Mouse (Mus musculus): ENCODE measurements around the gene Exoc2.

Exoc2 gene

GRCm38 (mm10) chr13:30972102-30972501 is 1.8 kb downstream of the Exoc2 start:
- DNase-seq (ENCODE audit: low spot score in 2 of 2) = no peak

- DNase-seq (ENCODE audit: low spot score in 2 of 2) = no peak
Observed at GRCm38 (mm10) chr13:30971047-30971446, 2.8 kb downstream of the Exoc2 start.

DNA sequence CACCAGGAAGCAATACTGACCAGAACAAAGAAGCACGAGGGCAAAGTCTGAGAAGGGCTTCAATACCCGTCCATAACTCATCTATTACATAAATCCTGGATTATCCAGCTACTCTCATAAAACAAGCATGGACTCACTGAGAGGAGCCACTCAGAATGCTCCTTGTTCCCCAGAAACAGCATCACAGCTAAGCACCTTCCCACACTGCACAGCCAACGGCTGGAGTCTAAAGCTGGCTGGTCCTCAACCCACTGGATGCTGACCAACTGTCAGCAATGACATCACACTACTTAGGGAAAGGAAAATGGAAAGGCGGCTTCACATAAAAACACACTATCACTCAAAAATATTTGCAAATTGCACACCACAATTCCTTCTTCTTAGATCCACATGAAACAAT is 5.6 kb downstream of the Exoc2 start:
- no peak for DNase-seq (ENCODE audit: low spot score in 2 of 2)

DNA sequence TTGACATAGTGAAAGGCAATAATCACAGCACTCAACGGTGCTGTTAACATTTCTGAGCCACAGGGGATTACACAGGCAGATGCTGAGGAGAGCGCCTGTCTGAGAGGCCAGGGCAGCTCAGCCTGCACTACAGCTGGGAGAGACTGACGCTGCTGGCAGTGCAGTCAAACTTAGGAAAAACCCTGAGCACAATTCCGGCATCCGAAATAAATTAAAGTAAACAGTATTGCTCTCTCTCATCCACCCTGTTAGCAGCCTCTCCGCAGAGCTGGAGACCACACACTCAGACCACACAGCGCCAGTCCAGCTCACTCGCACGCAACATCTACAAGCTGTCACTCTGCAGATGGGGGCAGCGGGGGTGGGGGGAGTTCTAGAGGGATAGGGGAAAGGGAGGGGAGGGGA is 7.4 kb downstream of the Exoc2 start:
- DNase-seq (ENCODE audit: low spot score in 2 of 2) = no peak

DNA sequence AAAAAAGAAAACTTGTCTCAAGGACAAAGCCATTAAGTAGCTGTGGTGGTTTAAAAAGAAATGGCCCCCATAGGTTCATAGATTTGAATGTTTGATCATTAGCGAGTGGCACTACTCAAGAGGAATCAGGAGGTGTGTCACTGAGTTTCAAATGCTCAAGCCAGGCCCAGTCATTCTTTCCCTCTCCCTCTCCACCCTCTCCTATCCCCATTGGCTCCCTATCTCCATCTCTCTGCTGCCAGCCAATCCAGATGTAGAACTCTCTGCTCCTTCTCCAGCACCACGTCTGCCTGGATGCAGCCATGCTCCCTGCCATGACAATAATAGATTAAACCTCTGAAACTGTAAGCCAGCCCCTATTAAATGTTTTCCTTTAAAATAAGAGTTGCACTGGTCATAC is 12.0 kb downstream of the Exoc2 start:
- DNase-seq (ENCODE audit: low spot score in 2 of 2) = no peak

DNA sequence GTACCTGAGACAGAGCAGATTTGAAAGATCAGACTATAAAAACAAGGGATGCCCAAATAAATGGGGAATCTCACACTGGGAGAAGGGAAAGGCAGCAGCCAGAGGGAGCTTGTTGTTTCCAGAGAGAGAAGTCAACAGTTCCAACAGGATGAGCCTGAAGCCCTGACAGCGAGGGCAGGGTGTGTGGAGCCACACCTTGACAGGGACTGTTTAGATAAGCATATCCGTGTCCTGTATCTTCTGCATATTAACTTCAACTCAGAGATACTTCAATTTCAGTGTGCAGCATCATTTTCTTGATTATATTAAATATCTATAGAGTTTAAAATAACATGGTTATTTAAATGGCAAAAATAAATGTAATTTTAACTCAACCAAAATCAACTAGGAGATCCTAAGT is 13.2 kb downstream of the Exoc2 start:
- DNase-seq (ENCODE audit: low spot score in 2 of 2) = no peak

GRCm38 (mm10) chr13:30953580-30953979 is 20.3 kb downstream of the Exoc2 start:
- no peak for DNase-seq (ENCODE audit: low spot score in 2 of 2)

GRCm38 (mm10) chr13:30952044-30952443 is 21.8 kb downstream of the Exoc2 start:
- no peak for DNase-seq (ENCODE audit: low spot score in 2 of 2)

- DNase-seq (ENCODE audit: low spot score in 2 of 2) = no peak
Observed at GRCm38 (mm10) chr13:30949181-30949580, 24.7 kb downstream of the Exoc2 start.

GRCm38 (mm10) chr13:30947540-30947939 is 26.4 kb downstream of the Exoc2 start, which contains the start of gene Hus1b:
Gene Hus1b (minus strand): TSS chr13:30947759.
- DNase-seq (ENCODE audit: low spot score in 2 of 2) = no peak

DNA sequence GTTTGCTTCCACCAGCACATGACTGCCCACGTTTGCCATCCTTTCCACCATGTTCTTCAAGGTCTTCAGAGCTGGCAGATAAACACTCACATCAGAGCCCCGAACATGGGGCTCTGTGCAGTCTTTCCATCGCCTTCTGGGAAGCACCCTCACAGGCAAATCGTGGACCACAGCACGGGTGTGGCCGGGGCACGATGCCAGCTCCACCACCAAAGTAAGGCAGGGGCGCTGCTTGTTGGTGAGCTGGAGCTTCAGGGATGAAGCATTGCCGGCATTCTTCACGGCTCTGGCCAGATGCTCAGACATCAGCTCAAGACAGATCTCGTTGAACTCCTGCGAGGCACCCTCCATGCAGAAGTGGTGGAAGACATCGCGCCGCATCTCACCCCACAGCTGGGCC is 26.8 kb downstream of the Exoc2 start:
- DNase-seq (ENCODE audit: low spot score in 2 of 2) = no peak

GRCm38 (mm10) chr13:30945788-30946187 is 28.1 kb downstream of the Exoc2 start:
- DNase-seq (ENCODE audit: low spot score in 2 of 2) = no peak

GRCm38 (mm10) chr13:30932972-30933371 is 40.9 kb downstream of the Exoc2 start:
- DNase-seq (ENCODE audit: low spot score in 2 of 2) = no peak

DNA sequence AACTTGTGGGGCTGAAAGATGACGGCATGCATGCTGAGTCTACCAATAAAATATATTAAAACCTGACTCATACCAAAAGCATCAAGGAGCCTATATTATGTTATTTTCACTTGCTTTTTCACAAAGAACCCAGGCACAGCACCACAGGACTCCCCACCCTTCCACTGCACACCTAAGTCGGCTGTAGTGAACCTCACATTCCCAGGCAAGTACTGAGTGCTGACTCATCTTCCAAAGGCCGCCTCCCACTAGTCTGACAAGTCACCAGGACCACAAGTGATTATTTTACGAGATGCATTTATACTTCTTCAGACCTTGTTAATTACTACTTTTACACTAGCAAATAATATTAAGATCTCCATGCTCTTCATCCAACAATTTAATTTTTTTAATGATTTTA is 42.3 kb downstream of the Exoc2 start:
- DNase-seq (ENCODE audit: low spot score in 2 of 2) = no peak

GRCm38 (mm10) chr13:30929119-30929518 is 44.8 kb downstream of the Exoc2 start:
- DNase-seq (ENCODE audit: low spot score in 2 of 2) = no peak

DNA sequence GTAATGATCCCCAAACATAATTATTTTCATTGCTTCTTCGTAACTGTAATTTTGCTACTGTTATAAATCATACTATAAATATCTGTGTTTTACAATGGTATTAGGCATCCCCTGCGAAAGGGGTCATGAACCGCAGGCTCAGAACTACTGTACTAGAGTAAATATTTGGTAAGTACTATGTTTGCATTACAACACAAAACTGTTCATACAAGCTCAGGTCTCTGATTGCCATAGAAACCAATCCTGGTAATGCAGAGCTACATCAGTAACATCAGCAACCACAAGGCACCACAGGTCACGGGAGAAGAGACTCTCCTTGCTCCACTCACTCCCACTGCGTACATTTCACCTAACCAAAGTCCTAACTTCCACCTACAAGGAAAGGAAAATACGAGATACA is 49.6 kb downstream of the Exoc2 start:
- no peak for DNase-seq (ENCODE audit: low spot score in 2 of 2)

- DNase-seq (ENCODE audit: low spot score in 2 of 2) = no peak
Observed at GRCm38 (mm10) chr13:30921914-30922313, 52.0 kb downstream of the Exoc2 start.

DNA sequence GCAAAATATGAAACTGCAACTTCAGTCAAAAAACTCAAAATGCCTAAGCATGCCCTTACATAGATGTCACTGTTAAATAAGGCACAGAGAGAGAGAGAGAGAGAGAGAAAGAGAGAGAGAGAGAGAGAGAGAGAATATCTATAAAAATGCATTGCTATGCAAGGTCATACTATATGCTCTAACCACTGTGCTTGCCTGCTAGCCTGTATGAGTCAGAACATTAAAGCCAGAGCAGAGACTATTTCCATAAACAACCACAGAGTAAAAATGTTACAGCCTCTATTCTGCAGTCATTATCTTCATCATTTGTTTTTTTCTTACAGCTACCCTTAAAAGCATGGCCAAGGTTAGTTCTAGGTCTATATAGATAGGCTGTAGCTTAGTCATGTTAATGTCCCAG is 60.1 kb downstream of the Exoc2 start:
- no peak for DNase-seq (ENCODE audit: low spot score in 2 of 2)

DNA sequence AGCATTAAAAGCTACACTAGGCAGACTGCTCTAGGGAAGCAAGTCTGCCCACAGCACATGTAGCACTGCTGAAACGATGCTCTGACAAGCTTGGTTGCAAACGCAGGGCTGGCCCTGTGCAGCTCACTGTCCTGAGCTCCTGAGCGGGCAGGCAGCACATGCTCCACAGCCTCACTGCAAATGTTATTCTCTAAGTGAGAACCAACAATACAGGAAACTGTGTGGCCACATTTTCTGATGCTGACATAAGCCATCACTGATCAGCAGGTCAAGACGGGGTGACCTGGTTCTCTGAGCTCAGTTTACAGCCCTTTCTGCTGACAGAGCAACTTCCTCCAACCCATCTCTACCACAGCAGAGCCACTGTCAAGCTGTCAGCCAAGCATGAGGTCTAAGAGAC is 60.9 kb downstream of the Exoc2 start:
- DNase-seq (ENCODE audit: low spot score in 2 of 2) = no peak

DNA sequence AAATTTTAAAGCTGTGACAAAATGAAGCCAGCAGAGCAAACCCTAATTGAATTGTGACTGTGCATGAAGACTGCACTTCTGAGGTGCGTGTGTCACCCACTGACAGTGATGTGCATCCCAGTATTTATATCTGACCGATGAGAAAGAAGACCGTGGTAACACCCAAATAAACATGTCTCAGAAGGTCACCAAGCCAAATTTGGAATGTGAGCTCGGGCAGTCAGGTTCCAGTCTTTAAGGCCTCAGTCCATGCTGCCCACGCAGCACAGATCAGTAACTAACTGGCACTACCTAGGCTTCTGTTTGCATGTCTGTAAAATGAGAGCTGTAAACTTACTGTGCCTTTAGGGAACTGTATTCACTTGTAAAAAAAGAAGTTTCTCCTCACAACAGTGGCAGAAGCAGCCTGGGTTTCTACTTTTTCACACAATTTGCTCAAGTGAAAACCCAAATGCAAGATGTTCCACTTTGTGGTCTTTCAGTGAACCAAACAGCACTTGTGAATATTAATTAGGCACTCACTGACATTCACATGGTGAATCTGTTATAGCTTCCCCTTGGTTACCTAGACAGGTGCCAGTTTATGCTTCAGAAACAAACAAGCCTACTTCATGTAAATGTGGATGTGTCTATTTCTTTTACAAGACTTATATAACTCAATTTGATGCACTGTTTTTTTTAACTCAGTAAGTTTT is 61.8 kb downstream of the Exoc2 start:
- no peak for DNase-seq (ENCODE audit: low spot score in 2 of 2)

DNA sequence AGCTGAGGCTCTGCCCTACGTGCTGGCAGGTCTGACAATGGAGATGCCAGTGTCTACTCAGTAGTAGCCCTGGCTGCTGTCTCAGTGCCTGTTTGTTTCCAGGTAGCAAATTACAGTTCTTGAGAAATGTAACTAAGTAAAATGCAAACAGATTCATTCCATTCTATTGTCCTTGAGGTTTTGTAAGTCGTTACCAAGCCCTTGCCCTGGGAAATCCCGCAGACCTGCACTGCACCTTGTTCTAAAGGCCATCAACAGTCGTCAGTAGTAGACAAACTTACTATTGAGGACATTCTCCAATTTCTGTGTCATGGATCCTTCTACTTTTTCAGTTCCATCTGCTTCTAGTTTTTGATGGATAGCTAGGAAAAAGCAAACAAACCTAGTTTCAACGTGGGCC is 63.0 kb downstream of the Exoc2 start:
- DNase-seq (ENCODE audit: low spot score in 2 of 2) = no peak

- no peak for DNase-seq (ENCODE audit: low spot score in 2 of 2)
Observed at GRCm38 (mm10) chr13:30902286-30902685, 71.6 kb downstream of the Exoc2 start.

DNA sequence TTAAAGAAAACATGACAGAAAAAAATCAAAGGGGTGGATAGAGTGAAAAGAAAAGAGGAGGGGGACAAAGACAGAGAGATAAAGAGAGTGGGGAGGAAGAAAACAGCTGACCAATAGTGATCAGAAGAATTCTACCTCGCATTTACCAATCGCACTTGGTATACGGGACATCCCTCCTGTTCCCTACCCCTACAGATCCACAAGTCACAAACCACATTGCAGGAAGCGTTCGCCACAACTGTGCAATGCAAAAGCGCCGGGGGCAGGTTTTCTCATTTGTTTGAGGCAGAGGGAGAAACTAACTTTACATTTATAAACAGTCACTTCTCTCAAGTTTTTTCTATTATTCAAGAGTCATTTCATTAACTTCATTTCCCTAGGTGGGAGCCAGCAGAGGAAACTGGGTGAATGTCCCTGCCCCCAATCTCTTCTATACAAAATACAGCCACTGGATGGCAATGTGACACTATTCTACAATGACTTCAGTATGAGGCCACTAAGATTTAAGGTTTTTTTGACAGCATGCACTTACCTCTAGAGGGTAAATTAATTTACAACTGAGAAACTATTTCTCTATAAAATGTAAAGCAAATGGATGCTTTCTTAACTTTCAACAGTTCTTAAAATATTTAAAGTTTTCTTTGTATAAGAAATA is 72.4 kb downstream of the Exoc2 start:
- no peak for DNase-seq (ENCODE audit: low spot score in 2 of 2)

All from right cerebral cortex, postnatal 36 days (tissue).